Comparison of ENCODE assay signal across 8 mouse cellular contexts in genomic region chr12:86883019-86883279, GRCm38 (mm10). TPM values are rescaled to one million over a fixed set of nuclear protein-coding genes. Genes with fewer than 3 reads are reported as not detected.
A peak's percentile ranks its signal among the peaks of the same experiment; 100 is the strongest.
DNase-seq lines count a peak whose midpoint lies in the region; ATAC-seq and TF ChIP-seq lines count a peak whose summit lies in the region.

No protein-coding gene starts in this region.

- DNase-seq in cerebellum, adult 2 months = no peak
- DNase-seq in cerebellum, postnatal 25 days = no peak
- DNase-seq in neural tube, embryonic 11.5 days (ENCODE audit: low spot score) = no peak
- no peak for DNase-seq in neural tube, embryonic 10.5 days (ENCODE audit: extremely low spot score, low spot score)
- no peak for DNase-seq in left cerebral cortex, adult 11 months (ENCODE audit: low spot score)
- DNase-seq in left cerebral cortex, postnatal 14 days (ENCODE audit: low spot score in 2 of 2) = no peak

- no peak for TF ChIP-seq CTCF in cerebellum, adult 2 months (IDR thresholded peaks at IDR 0.05; ENCODE audit: borderline replicate concordance, insufficient read depth, low read depth, low read length)

- under 1% methylated on average over 24 of the region's 24 CpGs for WGBS in cerebellum, adult 2 months
- 0% methylated on average over 24 of the region's 24 CpGs for WGBS in neural tube, embryonic 11.5 days
- WGBS in limb, embryonic 13.5 days = 0% methylated on average over 24 of the region's 24 CpGs
- WGBS in stomach, embryonic 15.5 days = under 1% methylated on average over 24 of the region's 24 CpGs

- H3K36me3 ChIP-seq in neural tube, embryonic 11.5 days (ENCODE audit: control insufficient read depth, insufficient read depth, low read length) = no peaks in the 10 kb centered on the region
- peaks cover 10% of the 10 kb centered on the region for H3K36me3 ChIP-seq in limb, embryonic 13.5 days
- no peaks in the 10 kb centered on the region for H3K36me3 ChIP-seq in stomach, embryonic 15.5 days

- H3K4me2 ChIP-seq in neural tube, embryonic 11.5 days (ENCODE audit: low read depth) = peak overlapping the region; percentile 98
- H3K4me2 ChIP-seq in limb, embryonic 13.5 days (replicated peaks) = peak overlapping the region; percentile 99
- H3K4me2 ChIP-seq in stomach, embryonic 15.5 days = peak overlapping the region; percentile 92

- H3K27me3 ChIP-seq in cerebellum, adult 2 months (ENCODE audit: control insufficient read depth, insufficient read depth, low read length) = no peaks in the 10 kb centered on the region
- H3K27me3 ChIP-seq in neural tube, embryonic 11.5 days (ENCODE audit: control insufficient read depth, insufficient read depth, low read length) = peaks cover 11% of the 10 kb centered on the region; the same call in 1 of the 2 replicates
- H3K27me3 ChIP-seq in limb, embryonic 13.5 days = no peaks in the 10 kb centered on the region
- no peaks in the 10 kb centered on the region for H3K27me3 ChIP-seq in stomach, embryonic 15.5 days (replicated peaks)

- H3K4me3 ChIP-seq in cerebellum, adult 2 months (replicated peaks; ENCODE audit: insufficient read depth, low read depth, low read length) = peak overlapping the region; percentile 69
- peak overlapping the region; percentile 77 for H3K4me3 ChIP-seq in neural tube, embryonic 11.5 days (ENCODE audit: low read depth, low read length)
- H3K4me3 ChIP-seq in limb, embryonic 13.5 days = peak overlapping the region; percentile 92
- peak overlapping the region; percentile 67 for H3K4me3 ChIP-seq in stomach, embryonic 15.5 days (replicated peaks)

- no peak for ATAC-seq in neural tube, embryonic 11.5 days (ENCODE audit: insufficient read depth, low FRiP score, low TSS enrichment)
- ATAC-seq in limb, embryonic 13.5 days (ENCODE audit: low FRiP score, low read depth) = no peak
- ATAC-seq in stomach, embryonic 15.5 days (ENCODE audit: insufficient read depth, low FRiP score, low read depth) = no peak

- H3K27ac ChIP-seq in cerebellum, adult 2 months (ENCODE audit: insufficient read depth, low read length) = peak overlapping the region; percentile 98
- peak overlapping the region; percentile 93 for H3K27ac ChIP-seq in neural tube, embryonic 11.5 days (ENCODE audit: low read depth, low read length)
- peak overlapping the region; percentile 100 for H3K27ac ChIP-seq in limb, embryonic 13.5 days
- peak overlapping the region; percentile 100 for H3K27ac ChIP-seq in stomach, embryonic 15.5 days

- H3K4me1 ChIP-seq in cerebellum, adult 2 months (ENCODE audit: control insufficient read depth, insufficient read depth, low read length) = peaks cover 12% of the 10 kb centered on the region; the same call in 1 of the 2 replicates
- H3K4me1 ChIP-seq in neural tube, embryonic 11.5 days (ENCODE audit: control insufficient read depth, insufficient read depth, low read length) = peaks cover 17% of the 10 kb centered on the region; the same call in 1 of the 2 replicates
- peaks cover 66% of the 10 kb centered on the region for H3K4me1 ChIP-seq in limb, embryonic 13.5 days
- peaks cover 53% of the 10 kb centered on the region for H3K4me1 ChIP-seq in stomach, embryonic 15.5 days

- no peaks in the 10 kb centered on the region for H3K9me3 ChIP-seq in neural tube, embryonic 11.5 days (ENCODE audit: control insufficient read depth, low read length)
- H3K9me3 ChIP-seq in limb, embryonic 13.5 days = no peaks in the 10 kb centered on the region
- no peaks in the 10 kb centered on the region for H3K9me3 ChIP-seq in stomach, embryonic 15.5 days

- H3K9ac ChIP-seq in neural tube, embryonic 11.5 days (ENCODE audit: low read length) = peak overlapping the region; percentile 90
- peak overlapping the region; percentile 98 for H3K9ac ChIP-seq in limb, embryonic 13.5 days
- H3K9ac ChIP-seq in stomach, embryonic 15.5 days = peak overlapping the region; percentile 96

- intact Hi-C loops in left cerebral cortex, postnatal 14 days (cut with DNase I) = loop anchor here (2.0 to 5.0 kb wide), 2 partner anchors 64 to 82 kb away; partner anchors contain the start of gene Cipc

- no peak for TF ChIP-seq POLR2A in cerebellum, adult 2 months (IDR thresholded peaks at IDR 0.05; ENCODE audit: borderline replicate concordance, insufficient read depth, low read length)

RNA-seq across cellular contexts. Expression of gene Irf2bpl, which starts 1.6 kb away (rescaled TPM):
- polyA plus RNA-seq in cerebellum, adult 2 months (2012; rRNA removed) = 48.6 and 53.9 TPM in 2 replicates
- 19.4 and 20.6 TPM in 2 replicates for polyA plus RNA-seq in neural tube, embryonic 11.5 days (2014; fragmentation: Nextera tagmentation; extraction: Ambion mirVana)
- polyA plus RNA-seq in limb, embryonic 13.5 days (2015; fragmentation: Nextera tagmentation; extraction: Ambion mirVana) = 39.2 and 41.2 TPM in 2 replicates
- polyA plus RNA-seq in stomach, embryonic 15.5 days (2015; fragmentation: Nextera tagmentation; extraction: Ambion mirVana) = 28.4 and 29.3 TPM in 2 replicates
- 10 to 100 TPM; 74.0 to 78.2 TPM for total RNA-seq in left cerebral cortex, postnatal 14 days (2021)
